Mouse (Mus musculus) testis, postnatal 14 days (tissue): ENCODE measurements at regions not wholly inside any gene's neighbourhood (a gene's known extent, or its start where the extent isn't known, plus 50 kb on each side); places are given as distances from the start of the nearest gene placed in this dataset.

Experiments
- DNase-seq: peaks from one replicate; pipeline ENCODE4 v3.0.0; 2021; ENCODE audit warnings: low spot score

GRCm38 (mm10) chr2:137974651-137975050, 281.7 kb upstream of the Btbd3 start:
- DNase-seq: no peak

- no peak for DNase-seq
These were observed 287.2 kb upstream of the Btbd3 start for GRCm38 (mm10) chr2:137969156-137969555.

GRCm38 (mm10) chr2:137966460-137967076, 289.8 kb upstream of the Btbd3 start:
- DNase-seq: no peak

GRCm38 (mm10) chr2:137954830-137955229, 301.5 kb upstream of the Btbd3 start:
- DNase-seq: no peak

GRCm38 (mm10) chr2:137953144-137953543, 303.2 kb upstream of the Btbd3 start:
- no peak for DNase-seq

GRCm38 (mm10) chr2:137951942-137952341, 304.4 kb upstream of the Btbd3 start:
- no peak for DNase-seq

- DNase-seq: no peak
These were observed 305.4 kb upstream of the Btbd3 start for GRCm38 (mm10) chr2:137950931-137951330.

GRCm38 (mm10) chr2:137942753-137943152, 313.6 kb upstream of the Btbd3 start:
- DNase-seq: peak; percentile 24

GRCm38 (mm10) chr2:137939591-137939990, 316.8 kb upstream of the Btbd3 start:
- DNase-seq: no peak

- no peak for DNase-seq
These were observed 317.4 kb upstream of the Btbd3 start for GRCm38 (mm10) chr2:137938831-137939480.

- no peak for DNase-seq
These were observed 319.8 kb upstream of the Btbd3 start for GRCm38 (mm10) chr2:137936613-137937012.

- no peak for DNase-seq
These were observed 323.4 kb upstream of the Btbd3 start for GRCm38 (mm10) chr2:137932931-137933330.

- no peak for DNase-seq
These were observed 323.9 kb upstream of the Btbd3 start for GRCm38 (mm10) chr2:137932488-137932887.

GRCm38 (mm10) chr2:137925488-137925887, 330.9 kb upstream of the Btbd3 start:
- DNase-seq: no peak

- DNase-seq: no peak
These were observed 331.8 kb upstream of the Btbd3 start for GRCm38 (mm10) chr2:137924576-137924975.

- DNase-seq: no peak
These were observed 357.9 kb upstream of the Btbd3 start for GRCm38 (mm10) chr2:137898425-137898824.

GRCm38 (mm10) chr2:137880211-137881031, 375.9 kb upstream of the Btbd3 start:
- DNase-seq: no peak

GRCm38 (mm10) chr2:137869676-137870075, 386.7 kb upstream of the Btbd3 start:
- no peak for DNase-seq

- DNase-seq: no peak
These were observed 401.9 kb upstream of the Btbd3 start for GRCm38 (mm10) chr2:137854494-137854893.

- no peak for DNase-seq
These were observed 402.7 kb upstream of the Btbd3 start for GRCm38 (mm10) chr2:137853399-137854259.

GRCm38 (mm10) chr2:137847901-137848300, 408.5 kb upstream of the Btbd3 start:
- DNase-seq: no peak

- no peak for DNase-seq
These were observed 428.5 kb upstream of the Btbd3 start for GRCm38 (mm10) chr2:137827814-137828374.
